Mouse (Mus musculus) heart, embryonic 14.5 days (tissue): ENCODE measurements around the gene Nxnl1. TPM values are rescaled to one million over a fixed set of nuclear protein-coding genes. Genes with fewer than 3 reads are reported as not detected.

Experiments
- ATAC-seq: fragments of 200-750 bp; cut with Nextera tagmentation; 2 replicates; pipeline ENCODE4 v1.8.0; 2017; ENCODE audit warnings: low read depth, moderate TSS enrichment; ENCODE audit not compliant: insufficient number of reproducible peaks, insufficient read depth, low FRiP score
- H3K27ac ChIP-seq, 2 experiments: fragments of 200-500 bp in 1 of 2; fragments of 300-500 bp in 1 of 2; sonication (generic) in 1 of 2; replicated peaks in 1 of 2; 2 replicates each; pipeline ENCODE4 v1.5.1; 2012 to 2014; ENCODE audit warnings: low read depth in 2 of 2, low read length in 2 of 2, control low read depth in 1 of 2, mild to moderate bottlenecking in 1 of 2, mixed read lengths in 1 of 2; ENCODE audit not compliant: control insufficient read depth in 1 of 2, insufficient read depth in 1 of 2
- H3K27me3 ChIP-seq: fragments of 300-500 bp; sonication (generic); 2 replicates; pipeline ENCODE4 v1.6.1; 2014; ENCODE audit warnings: mild to moderate bottlenecking, low read length, control low read depth; ENCODE audit not compliant: control insufficient read depth, insufficient read depth
- H3K36me3 ChIP-seq: fragments of 300-500 bp; sonication (generic); 2 replicates; pipeline ENCODE4 v1.6.1; 2014; ENCODE audit warnings: mild to moderate bottlenecking, control low read depth, low read length, mixed read lengths; ENCODE audit not compliant: control insufficient read depth, insufficient read depth
- H3K4me1 ChIP-seq, 2 experiments: fragments of 200-500 bp in 1 of 2; fragments of 300-500 bp in 1 of 2; sonication (generic) in 1 of 2; 2 replicates each; pipeline ENCODE4 v1.6.1; 2012 to 2014; ENCODE audit warnings: low read length in 2 of 2, control low read depth in 1 of 2, mixed read lengths in 1 of 2; ENCODE audit not compliant: control insufficient read depth in 2 of 2, insufficient read depth in 2 of 2
- H3K4me2 ChIP-seq: fragments of 300-500 bp; sonication (generic); 2 replicates; pipeline ENCODE4 v1.6.1; 2014; ENCODE audit warnings: mild to moderate bottlenecking, low read length
- H3K4me3 ChIP-seq, 2 experiments: fragments of 200-500 bp in 1 of 2; fragments of 300-500 bp in 1 of 2; sonication (generic) in 1 of 2; 2 replicates each; pipeline ENCODE4 v1.5.1; 2012 to 2014; ENCODE audit warnings: low read length in 2 of 2, mild to moderate bottlenecking in 2 of 2, control low read depth in 1 of 2, low read depth in 1 of 2, moderate library complexity in 1 of 2; ENCODE audit not compliant: control insufficient read depth in 1 of 2, insufficient read depth in 1 of 2
- H3K9ac ChIP-seq: fragments of 300-500 bp; sonication (generic); 2 replicates; pipeline ENCODE4 v1.6.1; 2014; ENCODE audit warnings: mild to moderate bottlenecking, low read length
- H3K9me3 ChIP-seq: fragments of 300-500 bp; sonication (generic); 2 replicates; pipeline ENCODE4 v1.6.1; 2016; ENCODE audit warnings: low read length, control low read depth; ENCODE audit not compliant: control insufficient read depth
- WGBS: fragments of 180-500 bp; shearing (Covaris S2); extraction: QIAGEN DNeasy Blood & Tissue Kit; methylation state at CpG from one replicate; pipeline ENCODE4 v1.1.7; 2014; 5-methylcytosine and 5-hydroxymethylcytosine counted together
- polyA plus RNA-seq: library from polyadenylated mRNA; unstranded; fragments of >200 nt; fragmentation: Nextera tagmentation; extraction: Ambion mirVana; gene quantifications from 2 replicates; pipeline ENCODE4 v1.2.1, GENCODE M21; 2014

Nxnl1 gene
- not detected in 2 replicates for polyA plus RNA-seq

DNA sequence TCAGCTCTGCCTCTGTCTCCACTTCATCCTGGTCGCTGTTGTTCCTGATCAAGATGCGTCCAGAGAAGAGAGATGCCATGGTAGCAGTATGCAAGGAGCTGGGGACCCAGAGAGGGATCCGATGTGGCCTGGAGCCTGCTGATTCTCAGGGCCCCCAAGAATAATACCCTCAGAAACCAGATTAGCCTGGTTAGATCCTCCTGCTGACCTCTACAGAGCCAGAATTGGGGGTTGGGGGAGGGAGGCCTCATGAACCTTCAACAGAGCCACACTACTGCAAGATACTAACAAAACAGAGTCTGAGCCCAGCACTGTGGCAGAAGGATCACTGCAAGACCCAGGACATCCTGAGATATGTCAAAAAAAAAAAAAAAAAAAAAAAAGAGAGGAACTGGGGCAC lies at the start of gene Nxnl1:
Gene Nxnl1, minus strand, starts transcription at position 101 of the 400 bp plus-strand sequence.
- Histone ChIP-seq H3K9me3 (0 out of 2 replicates have a peak, but pooled peaks cover 2% of the 10 kb centered on the region), H3K27me3 (peaks cover 23% of the 10 kb centered on the region), H3K4me3 (no peak within 1 kb of the TSS), H3K27ac (no peak within 1 kb of the TSS), H3K4me2 (no peak within 1 kb of the TSS), H3K4me1 (peaks cover 13 to 23% of the 10 kb centered on the region in 2 experiments), H3K36me3 (no peaks in the 10 kb centered on the region), H3K9ac (no peak within 1 kb of the TSS)
- ATAC-seq, result no peak
- 52% methylated on average over 3 of the region's 3 CpGs for WGBS

DNA sequence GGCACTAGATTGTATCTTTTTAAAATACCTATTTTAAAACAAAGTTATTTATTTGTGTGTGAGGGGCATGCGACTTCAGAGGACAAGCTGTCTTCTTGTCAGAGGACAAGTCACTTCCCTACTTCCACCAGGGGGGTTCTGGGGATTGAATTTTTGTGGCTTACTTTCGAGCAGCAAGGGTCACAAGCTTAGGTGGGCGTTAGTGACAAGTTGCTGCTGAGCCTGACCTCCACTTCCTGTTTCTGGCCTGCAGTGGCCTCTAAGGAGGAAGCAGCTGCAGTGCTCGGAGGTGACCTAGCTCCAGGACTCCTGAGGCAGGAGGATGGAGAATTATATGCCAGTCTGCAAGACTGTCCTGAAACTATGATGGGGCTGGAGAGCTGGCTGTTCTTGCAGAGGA lies 47.0 kb upstream of the Nxnl1 start:
- Histone ChIP-seq H3K27ac (no peak overlapping the region), H3K9ac (no peak overlapping the region), H3K4me2 (no peak overlapping the region), H3K4me1 (peaks cover 8 to 10% of the 10 kb centered on the region in 2 experiments), H3K27me3 (no peaks in the 10 kb centered on the region), H3K36me3 (peaks cover 57% of the 10 kb centered on the region), H3K9me3 (no peaks in the 10 kb centered on the region), H3K4me3 (no peak overlapping the region)
- 54% methylated on average over 4 of the region's 4 CpGs for WGBS
- no peak for ATAC-seq

DNA sequence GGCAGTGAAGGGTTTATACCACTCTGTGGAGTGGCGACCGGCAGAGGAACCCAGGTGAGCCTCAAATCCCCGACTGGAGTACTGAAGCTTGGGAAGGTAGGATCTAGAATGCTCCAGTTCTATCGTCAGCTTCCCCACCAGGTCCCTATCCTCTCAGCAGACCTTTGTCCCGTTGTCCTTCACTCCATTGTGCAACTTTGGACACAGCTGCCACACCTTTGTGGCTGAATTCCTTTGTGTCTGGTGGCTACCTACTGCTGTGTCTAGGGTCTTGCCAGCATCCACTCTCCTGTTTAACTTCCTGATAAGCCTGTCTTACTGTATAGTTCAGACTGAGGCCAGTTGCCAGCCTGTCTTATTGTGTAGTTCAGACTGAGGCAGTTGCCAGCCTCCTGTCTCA lies 45.7 kb upstream of the Nxnl1 start:
- 35% methylated on average over 5 of the region's 5 CpGs for WGBS

DNA sequence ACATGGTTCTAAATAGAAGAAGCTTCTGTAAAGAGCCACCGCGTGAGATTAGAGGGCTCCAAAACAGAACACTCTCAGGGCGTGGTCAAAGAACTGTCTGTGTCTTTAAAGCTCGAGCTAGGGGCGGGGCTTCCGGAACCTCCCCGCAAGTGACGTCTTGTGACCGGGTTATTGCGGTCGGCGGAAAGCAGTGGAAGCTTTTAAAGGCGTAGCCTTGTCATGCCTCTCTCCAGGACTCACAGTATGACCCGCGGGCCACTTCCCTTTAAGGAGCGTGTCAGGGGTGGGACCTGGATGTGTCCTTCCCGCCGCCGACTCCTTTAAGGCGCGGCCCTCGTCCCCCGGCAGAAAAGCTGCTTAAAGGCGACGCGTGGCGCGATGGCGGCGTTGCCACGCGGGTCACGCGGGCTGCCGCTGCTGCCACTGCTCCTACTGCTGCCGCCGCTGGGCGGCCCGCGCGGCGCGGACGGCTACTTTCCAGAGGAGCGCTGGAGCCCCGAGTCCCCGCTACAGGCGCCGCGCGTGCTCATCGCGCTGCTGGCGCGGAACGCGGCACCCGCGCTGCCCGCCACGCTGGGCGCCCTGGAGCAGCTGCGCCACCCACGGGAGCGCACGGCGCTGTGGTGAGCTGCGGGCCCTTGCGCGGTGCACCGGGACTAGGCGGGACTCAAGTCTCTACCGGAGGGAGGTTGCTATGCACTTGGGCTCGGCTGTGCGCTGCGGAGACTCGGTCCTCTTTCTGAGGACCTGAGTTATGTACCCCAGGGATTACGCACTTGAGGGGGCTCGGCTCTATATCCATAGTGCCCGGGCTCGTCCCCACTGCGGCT lies 44.6 kb upstream of the Nxnl1 start, which contains the start of gene Colgalt1:
Gene Colgalt1, plus strand, starts transcription at position 177 of the 830 bp plus-strand sequence.
- no peaks in the 10 kb centered on the region for H3K27me3 ChIP-seq
- WGBS, result under 1% methylated on average over 79 of the region's 82 CpGs

More for the DNA sequence above, 45.7 kb upstream of the Nxnl1 start:
- Histone ChIP-seq H3K9ac (peak overlapping the region; percentile 86), H3K36me3 (peaks cover 44% of the 10 kb centered on the region), H3K4me3 (peak overlapping the region; percentile 77 to 79), H3K4me1 (peaks cover 8 to 10% of the 10 kb centered on the region in 2 experiments), H3K9me3 (no peaks in the 10 kb centered on the region), H3K4me2 (peak overlapping the region; percentile 70), H3K27ac (no peak overlapping the region), H3K27me3 (no peaks in the 10 kb centered on the region)
- ATAC-seq, result no peak

DNA sequence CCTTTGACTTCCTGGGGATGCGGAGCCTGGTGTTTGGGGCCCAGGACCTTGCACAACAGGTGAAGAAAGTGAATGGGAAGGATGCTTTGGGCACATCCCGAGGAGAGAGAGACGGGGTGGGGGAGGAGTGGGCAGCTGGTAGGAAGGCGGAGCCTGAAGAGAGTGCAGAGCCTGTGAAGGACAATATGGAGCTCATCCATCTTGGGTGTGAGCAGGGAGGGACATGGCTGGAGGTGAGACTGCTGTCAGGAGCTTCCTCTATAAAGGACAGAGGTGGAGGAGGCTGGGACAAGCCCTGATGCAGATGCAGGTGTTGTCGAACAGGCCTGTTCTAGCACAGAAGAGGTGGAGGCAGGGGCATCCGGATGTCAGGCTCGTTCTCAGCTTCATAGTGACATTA lies 37.6 kb upstream of the Nxnl1 start:
- H3K4me3 ChIP-seq, result no peak overlapping the region
- WGBS, result 67% methylated on average over 7 of the region's 7 CpGs
- no peak overlapping the region for H3K27ac ChIP-seq
- no peak overlapping the region for H3K4me2 ChIP-seq
- H3K36me3 ChIP-seq, result no peaks in the 10 kb centered on the region
- H3K4me1 ChIP-seq, result peaks cover 9 to 12% of the 10 kb centered on the region in 2 experiments; a peak in 3 of 4 replicates
- no peak overlapping the region for H3K9ac ChIP-seq
- ATAC-seq, result no peak
- H3K9me3 ChIP-seq, result no peaks in the 10 kb centered on the region
- peaks cover 35% of the 10 kb centered on the region for H3K27me3 ChIP-seq

More for the DNA sequence above, 44.6 kb upstream of the Nxnl1 start, which contains the start of gene Colgalt1:
- H3K9ac ChIP-seq, result peak within 1 kb of the TSS; percentile 86
- H3K4me1 ChIP-seq, result peaks cover 8 to 10% of the 10 kb centered on the region in 2 experiments
- no peaks in the 10 kb centered on the region for H3K9me3 ChIP-seq
- peaks cover 33% of the 10 kb centered on the region for H3K36me3 ChIP-seq
- peak within 1 kb of the TSS; percentile 65 to 71 for H3K27ac ChIP-seq
- H3K4me2 ChIP-seq, result peak within 1 kb of the TSS; percentile 70
- ATAC-seq, result peak; percentile 99
- peak within 1 kb of the TSS; percentile 77 to 79 for H3K4me3 ChIP-seq

DNA sequence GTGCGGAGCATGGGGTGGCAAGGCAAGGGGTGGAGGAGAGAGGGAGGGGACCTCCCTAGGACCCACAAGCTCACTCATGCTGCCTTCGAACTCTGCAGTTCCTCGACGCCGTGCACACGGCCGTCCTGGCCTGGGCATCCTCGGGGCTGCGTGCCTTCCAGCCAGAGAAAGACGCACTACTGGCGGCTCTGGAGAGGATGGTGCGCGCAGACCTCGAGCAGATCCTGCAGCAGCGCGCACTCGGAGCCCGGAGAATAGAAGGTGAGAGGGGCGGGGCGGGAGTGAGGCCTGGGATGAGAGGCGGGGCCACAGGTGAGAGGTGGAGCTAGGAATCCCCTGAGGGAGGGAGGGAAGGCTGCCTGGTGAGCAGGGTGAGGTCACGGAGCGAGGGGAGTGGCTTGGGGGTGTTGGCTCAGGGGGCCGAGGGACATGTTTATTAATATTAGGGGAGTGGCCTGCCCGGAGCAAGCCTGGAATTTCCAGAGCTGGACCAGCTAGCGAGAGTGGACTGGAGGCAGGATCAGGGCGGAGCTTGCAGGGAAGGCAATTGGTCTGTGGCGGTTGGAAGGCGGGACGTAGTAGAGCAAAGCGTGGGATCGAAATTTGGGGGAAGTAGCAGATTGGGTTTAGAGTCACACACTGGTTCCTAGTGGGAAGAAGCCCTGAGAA lies 36.4 kb upstream of the Nxnl1 start:
- Histone ChIP-seq H3K27ac (no peak overlapping the region), H3K27me3 (peaks cover 35% of the 10 kb centered on the region)

DNA sequence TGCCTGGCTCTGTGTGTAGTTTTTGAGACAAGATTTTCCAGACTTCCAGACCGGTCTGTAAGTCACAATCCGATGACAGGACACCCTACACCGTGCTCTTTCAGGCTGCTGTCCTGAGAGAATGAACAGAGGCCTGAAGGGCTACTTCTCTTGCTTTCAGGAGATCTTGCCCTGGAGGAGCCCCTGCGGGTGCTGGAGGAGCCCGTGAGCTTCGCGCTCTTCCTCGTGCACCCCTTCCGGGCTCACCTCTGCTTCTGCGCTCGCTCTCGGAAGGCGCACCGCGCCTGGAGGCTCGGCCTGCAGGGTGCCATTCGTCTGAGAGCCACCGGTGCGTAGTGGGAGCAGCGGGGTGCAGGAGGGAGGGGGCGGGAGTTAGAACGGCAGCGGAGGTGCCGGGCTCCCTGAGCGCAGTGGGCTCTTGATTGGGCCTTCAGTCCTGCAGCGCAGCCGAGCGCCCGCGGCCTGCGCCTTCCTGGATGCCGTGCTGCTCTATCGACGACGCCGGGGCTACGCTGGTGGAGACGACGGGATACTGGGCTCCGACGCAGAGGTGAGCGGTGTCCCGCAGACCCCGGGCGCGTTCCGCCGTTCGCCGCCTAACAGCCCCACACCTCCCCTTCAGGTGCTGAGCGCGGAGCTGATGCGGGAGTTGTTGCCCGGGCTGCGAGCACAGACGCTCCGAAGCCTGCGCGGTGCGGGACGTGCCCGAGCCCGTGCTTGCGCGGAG lies 35.7 kb upstream of the Nxnl1 start:
- WGBS, result 3% methylated on average over 64 of the region's 65 CpGs
- Histone ChIP-seq H3K9ac (0 out of 2 replicates have a peak overlapping the region, but pooled peaks have one; percentile 1), H3K4me2 (peak overlapping the region; percentile 65), H3K27me3 (peaks cover 35% of the 10 kb centered on the region), H3K9me3 (no peaks in the 10 kb centered on the region), H3K4me1 (peaks cover 9 to 12% of the 10 kb centered on the region in 2 experiments; a peak in 3 of 4 replicates), H3K36me3 (no peaks in the 10 kb centered on the region), H3K27ac (no peak overlapping the region), H3K4me3 (peak overlapping the region; percentile 16 to 33)
- ATAC-seq, result peak; percentile 8; the same call in 1 of the 2 replicates

More for the DNA sequence above, 36.4 kb upstream of the Nxnl1 start:
- ATAC-seq, result peak; percentile 66
- Histone ChIP-seq H3K9me3 (no peaks in the 10 kb centered on the region), H3K4me3 (peak overlapping the region; percentile 16 to 33), H3K4me1 (peaks cover 9 to 12% of the 10 kb centered on the region in 2 experiments; a peak in 3 of 4 replicates), H3K36me3 (no peaks in the 10 kb centered on the region), H3K4me2 (peak overlapping the region; percentile 65), H3K9ac (0 out of 2 replicates have a peak overlapping the region, but pooled peaks have one; percentile 1)
- under 1% methylated on average over 32 of the region's 32 CpGs for WGBS
